Mouse (Mus musculus): Measurements from ENCODE around the gene Ssrp1. TPM values are rescaled to one million over a fixed set of nuclear protein-coding genes. Genes with fewer than 3 reads are reported as not detected.

The Ssrp1 gene
- 100 to 1,000 TPM; 151 to 189 (median 155) TPM for polyA plus RNA-seq (2017; shearing (Covaris generic))

DNA sequence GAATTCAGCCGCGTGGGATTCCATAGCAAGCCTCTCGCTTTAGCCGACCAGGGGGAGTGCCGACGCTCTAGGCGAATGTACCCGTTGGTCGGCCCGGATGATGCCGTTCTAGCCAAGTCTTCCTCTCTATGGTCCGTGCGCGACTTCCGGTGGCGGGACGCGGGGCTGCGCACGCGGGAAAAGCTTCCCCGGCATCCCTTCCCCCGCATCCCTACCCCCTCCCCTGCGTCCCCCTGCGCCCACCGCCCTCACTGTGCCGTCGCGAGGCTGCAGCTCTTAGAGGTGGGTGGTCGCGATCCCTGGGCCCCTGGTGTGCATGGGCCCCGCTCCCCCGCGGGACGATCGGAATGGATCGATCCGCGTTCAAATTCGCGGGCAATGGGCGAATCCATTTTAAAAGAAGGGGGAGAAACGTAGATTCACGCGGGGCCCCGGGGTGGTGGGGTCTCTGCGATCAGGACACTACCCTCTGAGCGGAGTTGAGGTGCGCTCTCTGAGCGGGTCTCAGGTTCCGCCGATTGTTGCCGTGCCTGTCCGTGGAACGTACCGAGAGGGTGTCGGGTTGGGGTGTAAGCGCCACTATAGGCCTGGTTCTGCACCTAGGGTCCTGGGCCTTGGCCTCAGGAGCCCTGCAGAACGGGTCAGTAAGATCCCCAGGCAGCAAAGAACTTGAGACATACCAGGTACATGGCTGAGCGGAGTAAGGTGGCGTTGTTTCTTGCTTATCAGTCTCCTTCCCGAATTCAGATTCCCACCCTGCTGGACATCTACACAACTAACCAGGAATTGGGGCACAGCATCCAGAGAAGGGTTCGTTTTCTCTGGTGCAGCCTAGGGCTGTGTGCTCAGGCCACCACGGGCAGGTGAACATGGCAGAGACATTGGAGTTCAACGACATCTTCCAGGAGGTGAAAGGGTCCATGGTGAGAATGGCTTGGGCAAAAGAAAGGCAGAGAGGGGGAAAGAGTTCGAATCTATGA is at the start of gene Ssrp1, which contains the start of gene P2rx3:
TSS of gene Ssrp1 (plus strand) at position 188 of the 980 bp plus-strand sequence.
TSS of gene P2rx3 (minus strand) at position 416 of the 980 bp plus-strand sequence.
- ATAC-seq = peak; percentile 94

DNA sequence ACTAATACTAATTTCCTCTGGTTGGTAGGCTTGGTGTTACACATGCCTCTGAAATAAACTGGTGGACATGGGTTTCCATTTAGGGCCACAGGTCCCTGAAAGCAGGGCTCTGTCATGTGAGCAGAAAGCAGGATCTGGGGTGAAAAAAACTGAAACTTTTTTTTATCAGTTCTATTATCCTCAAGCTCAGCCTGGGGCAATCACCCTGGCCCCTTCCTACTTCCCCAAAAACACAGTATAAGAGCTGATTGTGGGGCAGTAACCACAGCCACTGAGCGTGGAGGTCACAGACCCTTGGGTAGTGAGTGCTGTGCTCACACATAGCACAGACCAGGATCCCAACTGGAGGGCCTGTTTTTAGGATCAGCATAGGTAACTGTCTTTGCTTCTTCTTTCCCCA is 49.1 kb upstream of the Ssrp1 start, which contains the start of gene Prg3:
TSS of gene Prg3 (plus strand) at position 286 of the 400 bp plus-strand sequence.
- no peak for ATAC-seq

- ATAC-seq = no peak
These were observed 40.7 kb upstream of the Ssrp1 start for GRCm38 (mm10) chr2:84996376-84996775.

GRCm38 (mm10) chr2:84999486-85000181 is 37.4 kb upstream of the Ssrp1 start:
- no peak for ATAC-seq

DNA sequence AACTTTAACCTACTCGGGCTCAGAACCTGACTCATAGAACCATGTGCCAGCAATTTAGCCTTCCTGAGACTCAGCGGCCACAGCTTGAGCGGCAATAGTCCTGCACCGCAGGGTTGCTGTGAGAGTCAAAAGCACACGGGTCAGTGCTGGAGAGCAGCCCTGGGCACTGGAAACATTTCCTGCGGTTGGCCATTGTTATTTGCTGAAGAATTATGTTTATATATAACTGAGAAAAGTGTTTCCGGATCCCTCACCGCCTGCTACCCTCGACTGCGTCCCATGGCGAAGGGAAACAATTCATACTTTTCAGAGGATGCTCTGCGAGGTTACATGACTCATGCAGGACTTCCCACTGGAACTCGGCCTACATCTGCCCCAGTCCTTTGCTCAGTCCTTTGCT is 35.5 kb upstream of the Ssrp1 start:
- ATAC-seq = no peak

- ATAC-seq = no peak
These were observed 34.5 kb upstream of the Ssrp1 start for GRCm38 (mm10) chr2:85002575-85002974.

- ATAC-seq = no peak
These were observed 32.7 kb upstream of the Ssrp1 start for GRCm38 (mm10) chr2:85004341-85004740.

GRCm38 (mm10) chr2:85006600-85006999 is 30.4 kb upstream of the Ssrp1 start:
- no peak for ATAC-seq

- peak; percentile 72 for ATAC-seq
These were observed 29.3 kb upstream of the Ssrp1 start for GRCm38 (mm10) chr2:85007729-85008128.

DNA sequence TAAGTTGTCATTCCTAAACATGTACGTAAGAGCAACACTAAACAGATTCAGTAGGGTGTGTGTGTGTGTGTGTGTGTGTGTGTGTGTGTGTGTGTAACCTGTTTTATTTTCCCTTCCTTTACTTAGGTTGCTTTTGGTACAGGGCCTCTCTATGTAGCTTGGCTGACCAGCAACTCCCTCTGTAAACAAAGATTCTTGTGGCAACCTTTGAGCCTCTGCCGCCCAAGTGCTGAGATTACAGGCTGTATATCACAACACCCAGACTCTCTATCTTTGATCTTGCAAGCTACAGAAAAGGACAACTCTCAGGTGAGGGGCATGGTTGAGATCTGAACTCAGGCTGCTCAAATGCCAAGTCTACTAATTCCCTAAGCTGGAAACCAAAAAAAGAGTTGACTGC is 27.8 kb upstream of the Ssrp1 start:
- no peak for ATAC-seq

GRCm38 (mm10) chr2:85011906-85012604 is 25.0 kb upstream of the Ssrp1 start:
- ATAC-seq = no peak

DNA sequence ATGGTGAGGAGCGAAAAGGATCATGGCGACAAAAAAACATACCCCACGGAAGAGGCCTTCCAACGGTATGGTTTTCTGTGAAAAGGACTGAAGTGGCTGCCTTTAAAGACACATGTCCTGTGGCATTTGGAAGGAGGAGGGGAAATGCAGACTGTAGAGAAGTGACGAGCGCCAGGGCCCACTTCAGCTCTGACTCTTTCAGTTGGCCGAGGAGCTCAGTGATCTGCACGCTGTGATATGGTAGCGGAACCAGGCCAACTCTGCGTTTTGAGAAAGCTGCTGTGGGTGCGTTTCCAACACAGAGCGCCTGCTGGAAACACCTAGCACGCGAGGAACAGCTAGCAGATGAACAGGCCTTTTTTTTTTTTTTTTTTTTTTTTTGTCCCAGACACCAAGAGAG is 24.4 kb upstream of the Ssrp1 start:
- no peak for ATAC-seq

- ATAC-seq = no peak
These were observed 23.0 kb upstream of the Ssrp1 start for GRCm38 (mm10) chr2:85013826-85014587.

DNA sequence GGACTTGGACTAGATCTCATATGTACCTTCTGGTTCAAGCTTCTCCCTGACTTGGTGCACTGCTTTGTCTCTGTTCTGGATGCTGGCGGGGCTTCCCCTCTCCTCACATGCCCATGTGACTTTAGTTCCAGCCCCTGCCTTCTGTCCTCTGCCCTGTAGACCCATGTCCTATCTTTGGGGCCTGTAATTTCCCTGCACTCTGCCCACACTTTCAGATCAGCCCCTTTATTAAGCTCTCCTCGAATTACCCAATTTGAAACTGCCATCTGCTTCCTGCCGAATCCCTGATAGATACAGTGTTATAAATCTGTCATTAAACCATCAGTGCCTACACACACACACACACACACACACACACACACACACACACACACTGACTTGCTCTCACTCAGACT is 22.4 kb upstream of the Ssrp1 start:
- ATAC-seq = no peak

DNA sequence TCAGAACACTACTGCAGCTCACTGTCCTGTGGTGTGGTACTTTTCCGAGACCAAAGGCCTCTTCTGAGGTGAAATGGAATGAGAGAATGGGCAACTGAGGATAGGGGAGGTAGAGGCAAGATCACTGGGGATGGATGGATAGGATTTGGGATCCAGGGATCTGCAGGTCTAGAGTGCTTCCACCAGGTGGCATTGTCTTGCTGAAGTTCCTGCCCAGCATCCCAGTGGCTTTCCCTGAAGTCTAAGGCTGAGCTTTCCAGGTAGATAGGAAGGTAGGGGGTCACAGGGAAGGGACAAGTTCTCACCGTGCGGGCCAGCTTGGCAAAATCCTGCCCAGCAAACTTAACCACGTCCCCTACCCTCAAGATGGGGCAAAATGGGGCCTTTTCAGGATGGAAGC is 15.0 kb upstream of the Ssrp1 start:
- no peak for ATAC-seq

GRCm38 (mm10) chr2:85026178-85026577 is 10.9 kb upstream of the Ssrp1 start:
- no peak for ATAC-seq

DNA sequence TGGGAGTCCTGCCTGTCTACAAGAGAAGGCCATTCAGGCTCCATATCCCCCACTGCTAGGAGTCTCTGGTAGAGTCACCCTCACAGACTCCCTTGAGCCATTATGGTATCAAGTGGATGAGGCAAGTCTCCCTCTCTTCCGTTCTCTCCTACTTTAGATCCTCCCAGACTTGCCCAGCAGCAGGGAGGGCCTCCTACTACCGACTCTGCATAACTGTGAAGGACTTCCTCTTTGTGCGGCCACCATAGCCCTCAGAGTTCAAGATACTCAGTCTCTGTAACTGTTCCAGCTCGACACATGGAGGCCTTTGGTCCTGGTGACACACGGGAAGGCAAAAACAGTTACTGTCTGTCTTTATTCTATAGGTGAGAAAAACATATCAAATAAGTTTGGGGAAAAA is 9.8 kb upstream of the Ssrp1 start:
- no peak for ATAC-seq

- no peak for ATAC-seq
These were observed 7.1 kb upstream of the Ssrp1 start for GRCm38 (mm10) chr2:85029897-85030296.

GRCm38 (mm10) chr2:85030989-85031388 is 6.0 kb upstream of the Ssrp1 start:
- ATAC-seq = no peak

DNA sequence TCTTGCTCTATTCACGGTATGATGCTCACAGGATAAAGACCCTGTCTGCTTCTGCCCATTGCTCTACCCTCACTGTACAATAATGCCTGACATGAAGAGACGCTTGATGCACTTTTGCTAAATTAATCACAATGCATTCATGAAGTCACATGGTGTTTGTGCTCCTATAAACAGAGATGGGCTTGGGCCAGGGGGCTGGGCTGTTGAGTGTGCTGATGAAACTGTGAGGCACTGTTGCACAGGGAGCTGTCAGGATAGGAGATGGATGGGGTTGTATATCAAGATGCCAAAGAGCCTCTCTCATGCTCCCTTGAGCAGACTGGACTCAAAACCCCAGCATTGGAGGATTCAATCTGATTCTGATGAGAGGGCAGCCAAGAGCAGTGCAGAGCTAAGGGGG is 3.9 kb upstream of the Ssrp1 start:
- ATAC-seq = no peak

DNA sequence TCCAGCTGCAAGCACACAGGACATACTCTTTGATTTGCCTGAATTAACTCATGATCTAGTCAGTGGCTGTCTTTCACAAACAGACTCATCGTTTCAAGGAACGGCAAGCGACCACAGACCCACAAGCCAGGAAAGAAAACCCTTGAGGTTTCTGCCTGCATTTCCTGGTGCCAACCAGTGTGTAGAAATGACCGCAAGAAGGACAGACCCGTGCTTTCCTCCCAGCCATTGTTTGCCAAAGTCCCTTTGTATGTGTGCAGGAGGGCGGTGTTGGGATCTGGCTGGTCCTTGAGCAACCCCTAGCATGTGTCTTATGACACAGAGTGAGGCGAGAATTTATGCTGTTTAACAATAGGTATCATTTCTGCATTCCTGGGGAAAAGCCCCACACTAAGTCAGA is 2.9 kb upstream of the Ssrp1 start:
- ATAC-seq = no peak

DNA sequence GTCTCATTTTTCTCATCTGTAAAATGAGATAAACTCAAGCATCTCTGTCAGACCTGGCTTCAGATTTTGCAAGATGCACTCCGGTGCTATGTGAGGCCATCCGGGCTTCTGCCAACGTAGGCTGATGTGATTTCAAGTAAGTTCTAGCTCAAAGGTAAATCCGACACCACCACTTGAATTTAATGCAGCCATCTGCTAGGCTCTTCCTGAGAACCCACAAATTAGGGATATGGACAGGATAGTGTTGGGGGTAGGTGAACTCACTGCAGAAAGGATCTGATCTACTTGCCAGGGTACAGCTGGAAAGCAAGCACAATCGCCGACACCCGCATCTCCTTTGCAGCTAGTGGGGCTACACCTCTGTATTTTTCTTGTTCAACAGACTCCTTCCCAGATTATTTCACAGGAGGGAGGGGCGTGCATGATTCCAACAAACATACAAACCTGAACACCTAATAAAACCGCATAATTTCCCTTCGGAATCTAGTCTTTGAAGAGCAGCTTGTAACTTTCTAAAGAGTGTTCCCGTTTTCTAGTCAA is 457 bp upstream of the Ssrp1 start:
- ATAC-seq = peak; percentile 18

Data from inflammation-experienced regulatory T-cells, adult 6 months (primary cell).